8 mouse cellular contexts compared by ENCODE assay signal in the genomic region with DNA sequence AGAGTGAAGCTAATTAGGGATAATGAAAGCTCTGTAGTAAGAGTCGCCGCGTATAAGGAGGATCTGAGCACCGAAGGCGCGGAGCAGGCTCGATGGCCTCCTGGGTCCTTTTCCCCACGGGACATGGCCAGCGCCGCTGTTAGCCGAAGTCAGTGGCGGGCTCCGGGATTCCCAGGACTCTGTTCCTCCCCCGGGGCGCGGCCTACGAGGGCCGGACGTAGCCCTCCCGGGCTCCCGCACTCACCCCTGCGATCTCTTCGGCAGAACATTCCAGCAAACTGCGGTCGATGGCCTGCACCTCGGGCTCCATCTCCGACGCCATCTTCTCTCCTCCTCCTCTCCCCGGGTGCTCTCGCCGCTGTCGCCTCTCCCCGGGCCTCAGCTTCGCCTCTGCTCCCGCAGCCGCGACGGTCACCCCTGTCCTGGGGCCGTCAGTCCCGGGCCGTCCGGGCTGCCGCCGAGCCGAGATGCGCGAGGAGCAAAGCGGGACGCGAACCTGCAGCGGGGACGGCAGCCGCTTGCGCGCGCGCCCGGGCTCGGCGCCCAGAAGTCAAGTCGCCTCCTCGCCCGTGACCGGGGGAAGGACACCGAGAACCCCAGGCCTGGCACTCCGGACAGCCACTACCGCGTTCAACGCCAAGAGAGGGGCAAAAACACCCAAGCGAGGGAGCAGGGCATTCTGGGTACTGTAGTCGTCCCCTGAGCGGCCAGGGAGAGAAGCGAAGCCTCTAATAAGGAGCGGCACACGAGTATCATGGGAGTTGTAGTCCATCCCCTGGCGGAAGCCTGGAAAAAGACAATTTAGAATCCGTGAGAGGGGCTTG. TPM values are rescaled to one million over a fixed set of nuclear protein-coding genes. Genes with fewer than 3 reads are reported as not detected.
A peak's percentile ranks its signal among the peaks of the same experiment; 100 is the strongest.
DNase-seq lines count a peak whose midpoint lies in the region; ATAC-seq lines count a peak whose summit lies in the region.

A gene (minus strand): TSS at position 659 of the 824 bp plus-strand sequence.

- peak within 1 kb of the TSS; percentile 69 for H3K9ac ChIP-seq in kidney, embryonic 15.5 days

- peak; percentile 86 to 88 for DNase-seq in B cell, adult 2 months
- peak; percentile 99 for DNase-seq in brain, adult 2 months (ENCODE audit: low read depth, low spot score)
- DNase-seq in heart, embryonic 10.5 days (ENCODE audit: low spot score) = peak; percentile 98
- DNase-seq in liver = peak; percentile 92
- DNase-seq in spleen, postnatal 4 days (ENCODE audit: low spot score in 2 of 2) = peak; percentile 87 to 93

- H3K36me3 ChIP-seq in heart, embryonic 10.5 days = peaks cover 13% of the 10 kb centered on the region
- peaks cover 4% of the 10 kb centered on the region; the same call in 1 of the 2 replicates for H3K36me3 ChIP-seq in kidney, embryonic 15.5 days

- peak within 1 kb of the TSS; percentile 76 for H3K4me2 ChIP-seq in kidney, embryonic 15.5 days

- ATAC-seq in erythroblast, adult 5-6 weeks (replicated peaks; ENCODE audit: low FRiP score, poor library complexity, severe bottlenecking) = peak; percentile 94
- ATAC-seq in kidney, embryonic 15.5 days (replicated peaks; ENCODE audit: low FRiP score) = peak; percentile 96
- ATAC-seq in monocyte, adult 5-6 weeks (replicated peaks; ENCODE audit: insufficient number of reproducible peaks, low FRiP score, low TSS enrichment, poor library complexity, severe bottlenecking) = peak; percentile 98

- H3K9me3 ChIP-seq in heart, embryonic 10.5 days = no peaks in the 10 kb centered on the region
- H3K9me3 ChIP-seq in kidney, embryonic 15.5 days (replicated peaks) = no peaks in the 10 kb centered on the region

- under 1% methylated on average over 77 of the region's 77 CpGs for WGBS in heart, embryonic 10.5 days
- under 1% methylated on average over 77 of the region's 77 CpGs for WGBS in kidney, embryonic 15.5 days

- H3K4me3 ChIP-seq in heart, embryonic 10.5 days = peak within 1 kb of the TSS; percentile 99
- H3K4me3 ChIP-seq in kidney, embryonic 15.5 days (replicated peaks) = peak within 1 kb of the TSS; percentile 59

- H3K27me3 ChIP-seq in heart, embryonic 10.5 days (ENCODE audit: insufficient read depth, poor library complexity, severe bottlenecking) = 0 out of 2 replicates have a peak, but pooled peaks cover 6% of the 10 kb centered on the region
- H3K27me3 ChIP-seq in kidney, embryonic 15.5 days = no peaks in the 10 kb centered on the region

- peak within 1 kb of the TSS; percentile 99 for H3K27ac ChIP-seq in heart, embryonic 10.5 days
- H3K27ac ChIP-seq in kidney, embryonic 15.5 days = peak within 1 kb of the TSS; percentile 92

- H3K4me1 ChIP-seq in heart, embryonic 10.5 days = peaks cover 23% of the 10 kb centered on the region; the same call in 1 of the 2 replicates
- H3K4me1 ChIP-seq in kidney, embryonic 15.5 days = peaks cover 34% of the 10 kb centered on the region

RNA-seq across cellular contexts. Expression of the gene that starts here (rescaled TPM):
- 51.5 and 58.7 TPM in 2 replicates for total RNA-seq in erythroblast, adult 5-6 weeks (2015; ENCODE audit: low replicate concordance)
- total RNA-seq in erythroblast, adult 5-6 weeks (2017; ENCODE audit: low replicate concordance) = 91.1 and 95.8 TPM in 2 replicates
- 17.2 and 17.7 TPM in 2 replicates for polyA plus RNA-seq in heart, embryonic 10.5 days (2016; fragmentation: Nextera tagmentation; extraction: Ambion mirVana)
- 18.9 and 21.7 TPM in 2 replicates for polyA plus RNA-seq in kidney, embryonic 15.5 days (2015; fragmentation: Nextera tagmentation; extraction: Ambion mirVana)
- total RNA-seq in monocyte, adult 5-6 weeks (2017) = 45.5 to 87.7 TPM (median 46.5 TPM) in 3 replicates

Comparison
In these comparisons a context has a peak if more than half of its experiments do, and no peak if none do; other contexts are left out.
1. Peak in every context shown above with its lines: DNase-seq, ATAC-seq, H3K4me3 ChIP-seq and H3K27ac ChIP-seq.